ENCODE assay signal across 20 mouse cellular contexts in the genomic region with DNA sequence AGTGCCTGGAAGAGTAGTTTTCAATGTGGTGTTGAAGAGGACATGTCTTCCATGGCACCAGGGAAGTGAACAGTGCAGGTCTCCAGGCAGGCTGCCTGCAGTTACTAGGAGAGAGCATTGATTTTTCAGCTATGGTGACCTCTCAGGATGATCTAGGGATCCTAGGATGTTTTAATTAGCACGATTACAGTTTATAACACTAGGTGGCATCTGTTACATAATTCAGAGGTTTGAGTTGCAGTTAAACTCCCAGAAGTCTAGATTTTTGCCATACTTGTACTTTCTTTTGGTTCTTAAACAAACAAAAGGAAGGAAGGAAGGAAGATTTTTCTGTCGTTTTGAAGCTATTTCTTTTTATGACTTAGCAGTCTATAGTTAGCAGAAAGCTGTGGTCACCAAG. TPM values are rescaled to one million over a fixed set of nuclear protein-coding genes. Genes with fewer than 3 reads are reported as not detected.
DNase-seq lines count a peak whose midpoint lies in the region; ATAC-seq and TF ChIP-seq lines count a peak whose summit lies in the region.
"Had no signal": no experiment of that assay in that cellular context is flagged by ENCODE, and none has a peak within 500 bp of the region (broad histone marks: within the 10 kb centered on the region; RNA-seq: fewer than 3 reads in every experiment).

No protein-coding gene starts in this region.

- TF ChIP-seq CTCF in liver, postnatal 0 days (IDR thresholded peaks at IDR 0.05; ENCODE audit: low read depth): peak; percentile 33

- H3K27me3 ChIP-seq in hindbrain, embryonic 14.5 days (ENCODE audit: control insufficient read depth, insufficient read depth, low read length): no peaks in the 10 kb centered on the region
- H3K27me3 ChIP-seq in hindbrain, embryonic 12.5 days: no peaks in the 10 kb centered on the region
- H3K27me3 ChIP-seq in liver, postnatal 0 days (ENCODE audit: insufficient read depth, low read length): no peaks in the 10 kb centered on the region
- H3K27me3 ChIP-seq: CH12.LX; embryonic facial prominence, embryonic 15.5 days; limb, embryonic 15.5 days; midbrain, embryonic 12.5 days; stomach, embryonic 15.5 days had no signal

- ATAC-seq in hindbrain, embryonic 14.5 days (ENCODE audit: low FRiP score): no peak
- no peak for ATAC-seq in hindbrain, embryonic 12.5 days (ENCODE audit: low FRiP score)
- no peak for ATAC-seq in liver, postnatal 0 days
- ATAC-seq: forebrain, embryonic 16.5 days; hindbrain, embryonic 16.5 days had no signal

- H3K4me2 ChIP-seq in hindbrain, embryonic 14.5 days (replicated peaks): no peak overlapping the region
- H3K4me2 ChIP-seq in hindbrain, embryonic 12.5 days (replicated peaks): no peak overlapping the region
- H3K4me2 ChIP-seq in liver, postnatal 0 days (ENCODE audit: low read depth, low read length): no peak overlapping the region
- H3K4me2 ChIP-seq: embryonic facial prominence, embryonic 15.5 days; limb, embryonic 15.5 days; midbrain, embryonic 12.5 days; stomach, embryonic 15.5 days had no signal

- 64% methylated on average over 2 of the region's 2 CpGs for WGBS in hindbrain, embryonic 14.5 days
- WGBS in hindbrain, embryonic 12.5 days: 71% methylated on average over 2 of the region's 2 CpGs
- 37% methylated on average over 2 of the region's 2 CpGs for WGBS in liver, postnatal 0 days (ENCODE audit: insufficient replicate concordance)

- no peaks in the 10 kb centered on the region for H3K4me1 ChIP-seq in hindbrain, embryonic 14.5 days (replicated peaks; ENCODE audit: control insufficient read depth, insufficient read depth, low read length)
- H3K4me1 ChIP-seq in hindbrain, embryonic 12.5 days: no peaks in the 10 kb centered on the region
- H3K4me1 ChIP-seq in liver, postnatal 0 days (ENCODE audit: insufficient read depth): no peaks in the 10 kb centered on the region
- H3K4me1 ChIP-seq: embryonic facial prominence, embryonic 15.5 days; limb, embryonic 15.5 days; midbrain, embryonic 12.5 days; stomach, embryonic 15.5 days had no signal

- H3K4me3 ChIP-seq in hindbrain, embryonic 14.5 days (replicated peaks; ENCODE audit: low read length): no peak overlapping the region
- no peak overlapping the region for H3K4me3 ChIP-seq in hindbrain, embryonic 12.5 days
- H3K4me3 ChIP-seq in liver, postnatal 0 days (ENCODE audit: low read depth, low read length): no peak overlapping the region
- H3K4me3 ChIP-seq: embryonic facial prominence, embryonic 15.5 days; limb, embryonic 15.5 days; midbrain, embryonic 12.5 days; stomach, embryonic 15.5 days had no signal

- no peaks in the 10 kb centered on the region for H3K9me3 ChIP-seq in hindbrain, embryonic 14.5 days (ENCODE audit: control insufficient read depth, low read length)
- no peaks in the 10 kb centered on the region for H3K9me3 ChIP-seq in hindbrain, embryonic 12.5 days (replicated peaks)
- H3K9me3 ChIP-seq in liver, postnatal 0 days (ENCODE audit: low read length): no peaks in the 10 kb centered on the region
- H3K9me3 ChIP-seq: embryonic facial prominence, embryonic 15.5 days; limb, embryonic 15.5 days; midbrain, embryonic 12.5 days; stomach, embryonic 15.5 days had no signal

- H3K27ac ChIP-seq in hindbrain, embryonic 14.5 days: no peak overlapping the region
- H3K27ac ChIP-seq in hindbrain, embryonic 12.5 days: no peak overlapping the region
- H3K27ac ChIP-seq in liver, postnatal 0 days (ENCODE audit: low read depth): no peak overlapping the region
- H3K27ac ChIP-seq: embryonic facial prominence, embryonic 15.5 days; limb, embryonic 15.5 days; midbrain, embryonic 12.5 days; stomach, embryonic 15.5 days had no signal

- no peak for TF ChIP-seq EP300 in liver, postnatal 0 days (IDR thresholded peaks at IDR 0.05; ENCODE audit: low read depth)

- DNase-seq in hindbrain, embryonic 14.5 days (ENCODE audit: low spot score): peak; percentile 45
- no peak for DNase-seq in liver, postnatal 0 days
- no peak for DNase-seq in liver
- DNase-seq in NIH3T3 (ENCODE audit: low read depth): peak; percentile 34
- DNase-seq in induced T-regulatory cell, adult 2 months (ENCODE audit: low read depth): peak; percentile 6
- DNase-seq in ovary, postnatal 36 days (ENCODE audit: low spot score): no peak
- DNase-seq in gastrocnemius, postnatal 25 days: no peak
- DNase-seq: adrenal gland, adult 2 months; cerebellum, postnatal 25 days; gastrocnemius, postnatal 14 days; lung, postnatal 36 days; thymus, postnatal 36 days had no signal

- H3K36me3 ChIP-seq in hindbrain, embryonic 14.5 days (replicated peaks; ENCODE audit: control insufficient read depth, insufficient read depth): peaks cover 66% of the 10 kb centered on the region
- peaks cover 58% of the 10 kb centered on the region for H3K36me3 ChIP-seq in hindbrain, embryonic 12.5 days
- peaks cover 24% of the 10 kb centered on the region for H3K36me3 ChIP-seq in liver, postnatal 0 days (replicated peaks; ENCODE audit: insufficient read depth, low read length)

- H3K9ac ChIP-seq in hindbrain, embryonic 14.5 days: no peak overlapping the region
- H3K9ac ChIP-seq in hindbrain, embryonic 12.5 days: no peak overlapping the region
- no peak overlapping the region for H3K9ac ChIP-seq in liver, postnatal 0 days (replicated peaks)
- H3K9ac ChIP-seq: embryonic facial prominence, embryonic 15.5 days; limb, embryonic 15.5 days; midbrain, embryonic 12.5 days; stomach, embryonic 15.5 days had no signal

RNA-seq across cellular contexts. Expression of gene Lins1, which starts 21.5 kb away (rescaled TPM):
- 18.0 and 18.5 TPM in 2 replicates for polyA plus RNA-seq in hindbrain, embryonic 14.5 days (2014; fragmentation: Nextera tagmentation; extraction: Ambion mirVana)
- 22.5 and 25.3 TPM in 2 replicates for polyA plus RNA-seq in hindbrain, embryonic 12.5 days (2016; fragmentation: Nextera tagmentation; extraction: Ambion mirVana)
- polyA plus RNA-seq in liver, postnatal 0 days (2015; fragmentation: Nextera tagmentation; extraction: Ambion mirVana): 2.5 and 2.6 TPM in 2 replicates
- total RNA-seq in gastrocnemius, postnatal 25 days (2021): 1 to 10 TPM; 2.9 to 3.5 TPM

RNA-seq across cellular contexts. Expression of gene Asb7, which starts 21.8 kb away (rescaled TPM):
- 15.2 and 15.8 TPM in 2 replicates for polyA plus RNA-seq in hindbrain, embryonic 14.5 days (2014; fragmentation: Nextera tagmentation; extraction: Ambion mirVana)
- 20.3 and 20.6 TPM in 2 replicates for polyA plus RNA-seq in hindbrain, embryonic 12.5 days (2016; fragmentation: Nextera tagmentation; extraction: Ambion mirVana)
- 3.5 and 3.8 TPM in 2 replicates for polyA plus RNA-seq in liver, postnatal 0 days (2015; fragmentation: Nextera tagmentation; extraction: Ambion mirVana)
- total RNA-seq in gastrocnemius, postnatal 25 days (2021): 1 to 10 TPM; 6.2 to 7.7 TPM

RNA-seq across cellular contexts. Expression of gene Cers3, which starts 32.1 kb away (rescaled TPM):
- polyA plus RNA-seq in hindbrain, embryonic 14.5 days (2014; fragmentation: Nextera tagmentation; extraction: Ambion mirVana): 0.15 and 0.29 TPM in 2 replicates
- polyA plus RNA-seq in hindbrain, embryonic 12.5 days (2016; fragmentation: Nextera tagmentation; extraction: Ambion mirVana): 0.88 and 0.94 TPM in 2 replicates
- not detected in 2 replicates for polyA plus RNA-seq in liver, postnatal 0 days (2015; fragmentation: Nextera tagmentation; extraction: Ambion mirVana)
- total RNA-seq in gastrocnemius, postnatal 25 days (2021): not detected
- total RNA-seq: gastrocnemius, postnatal 14 days had no signal

Comparison
In these comparisons a context has a peak if more than half of its experiments do, and no peak if none do; other contexts are left out.
1. DNase-seq: peak in hindbrain, embryonic 14.5 days (single experiment), NIH3T3 (single experiment) and induced T-regulatory cell, adult 2 months (single experiment); none in liver, postnatal 0 days (single experiment), liver (single experiment), ovary, postnatal 36 days (single experiment) and gastrocnemius, postnatal 25 days (single experiment).